Mouse (Mus musculus): ENCODE data around the gene Tle2. TPM values are rescaled to one million over a fixed set of nuclear protein-coding genes. Genes with fewer than 3 reads are reported as not detected.

Tle2 gene
- polyA plus RNA-seq, 1 experiment from 2014 or later: 7.2 TPM

DNA sequence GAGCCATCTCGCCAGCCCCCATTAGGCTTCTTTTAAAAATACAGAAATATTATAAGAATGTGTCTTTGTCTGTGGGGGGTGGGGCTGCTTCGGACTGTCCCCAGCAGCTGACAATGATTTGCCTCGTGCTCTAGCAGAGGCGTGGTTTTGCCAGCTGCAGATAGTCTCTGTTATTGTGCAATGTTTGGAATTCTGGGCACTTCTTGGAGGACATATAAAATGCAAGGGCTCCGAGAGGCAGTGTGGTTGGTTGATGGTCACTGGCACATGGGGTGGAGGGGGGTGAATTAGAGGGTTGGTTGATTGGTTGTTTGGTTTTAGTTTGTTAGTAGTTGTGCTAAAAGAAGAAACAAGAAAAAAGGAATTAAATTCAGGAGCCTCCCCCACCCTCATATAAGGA, 45.6 kb downstream of the Tle2 start:
- WGBS: 86% methylated on average over 5 of the region's 5 CpGs
- no peak overlapping the region for H3K9ac ChIP-seq (ENCODE audit: low read depth, low read length)
- no peaks in the 10 kb centered on the region for H3K4me1 ChIP-seq (replicated peaks; ENCODE audit: control insufficient read depth, insufficient read depth, low read length)
- no peak overlapping the region for H3K4me2 ChIP-seq (replicated peaks; ENCODE audit: low read depth, low read length)
- DNase-seq (ENCODE audit: low spot score) (no peak), ATAC-seq (ENCODE audit: low FRiP score) (no peak)
- no peak overlapping the region for H3K4me3 ChIP-seq (ENCODE audit: low read depth, low read length)
- no peak overlapping the region for H3K27ac ChIP-seq (ENCODE audit: low read depth, low read length)
- H3K27me3 ChIP-seq (ENCODE audit: control insufficient read depth, insufficient read depth, low read length): no peaks in the 10 kb centered on the region
- no peaks in the 10 kb centered on the region for H3K9me3 ChIP-seq (ENCODE audit: control insufficient read depth, low read length)
- 0 out of 2 replicates have a peak, but pooled peaks cover 8% of the 10 kb centered on the region for H3K36me3 ChIP-seq (ENCODE audit: control insufficient read depth, insufficient read depth, low read length)

DNA sequence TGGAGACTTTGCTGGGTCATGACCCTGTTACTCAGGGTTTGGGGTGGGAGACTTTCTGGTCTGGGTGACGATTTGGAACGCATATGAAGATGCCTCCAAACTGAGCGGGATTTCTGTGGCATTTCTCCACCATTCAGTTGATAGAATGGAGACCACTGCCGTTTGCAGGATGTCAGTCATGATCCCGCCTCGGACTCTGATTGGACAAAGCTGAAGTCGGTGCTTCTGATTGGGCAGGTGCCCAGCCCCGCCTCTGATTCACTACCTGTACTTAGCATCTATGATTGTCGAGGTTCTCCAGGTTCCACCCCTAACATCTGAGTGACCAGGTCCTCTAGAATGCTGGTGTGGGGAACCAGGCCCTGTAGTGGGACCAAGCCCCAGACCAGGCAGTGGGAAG, 46.4 kb downstream of the Tle2 start:
- Histone ChIP-seq H3K36me3 (ENCODE audit: control insufficient read depth, insufficient read depth, low read length) (0 out of 2 replicates have a peak, but pooled peaks cover 8% of the 10 kb centered on the region), H3K27ac (ENCODE audit: low read depth, low read length) (no peak overlapping the region), H3K4me2 (replicated peaks; ENCODE audit: low read depth, low read length) (no peak overlapping the region), H3K9ac (ENCODE audit: low read depth, low read length) (no peak overlapping the region), H3K9me3 (ENCODE audit: control insufficient read depth, low read length) (no peaks in the 10 kb centered on the region), H3K27me3 (ENCODE audit: control insufficient read depth, insufficient read depth, low read length) (no peaks in the 10 kb centered on the region), H3K4me3 (ENCODE audit: low read depth, low read length) (no peak overlapping the region), H3K4me1 (replicated peaks; ENCODE audit: control insufficient read depth, insufficient read depth, low read length) (no peaks in the 10 kb centered on the region)
- no peak for DNase-seq (ENCODE audit: low spot score)
- 58% methylated on average over 9 of the region's 9 CpGs for WGBS
- ATAC-seq (ENCODE audit: low FRiP score): no peak

GRCm38 (mm10) chr10:81623441-81623840, 49.1 kb downstream of the Tle2 start:
- 57% methylated on average over 8 of the region's 8 CpGs for WGBS
- Histone ChIP-seq H3K4me2 (replicated peaks; ENCODE audit: low read depth, low read length) (no peak overlapping the region), H3K4me3 (ENCODE audit: low read depth, low read length) (no peak overlapping the region), H3K9me3 (ENCODE audit: control insufficient read depth, low read length) (no peaks in the 10 kb centered on the region), H3K27me3 (ENCODE audit: control insufficient read depth, insufficient read depth, low read length) (no peaks in the 10 kb centered on the region), H3K36me3 (ENCODE audit: control insufficient read depth, insufficient read depth, low read length) (0 out of 2 replicates have a peak, but pooled peaks cover 8% of the 10 kb centered on the region), H3K27ac (ENCODE audit: low read depth, low read length) (no peak overlapping the region), H3K4me1 (replicated peaks; ENCODE audit: control insufficient read depth, insufficient read depth, low read length) (peaks cover 3% of the 10 kb centered on the region; the same call in 1 of the 2 replicates), H3K9ac (ENCODE audit: low read depth, low read length) (no peak overlapping the region)
- ATAC-seq (ENCODE audit: low FRiP score): no peak
- no peak for DNase-seq (ENCODE audit: low spot score)

- Histone ChIP-seq H3K4me3 (ENCODE audit: low read depth, low read length) (peak overlapping the region; percentile 64), H3K27ac (ENCODE audit: low read depth, low read length) (no peak overlapping the region; the same call in 1 of the 2 replicates), H3K27me3 (ENCODE audit: control insufficient read depth, insufficient read depth, low read length) (no peaks in the 10 kb centered on the region), H3K9me3 (ENCODE audit: control insufficient read depth, low read length) (no peaks in the 10 kb centered on the region), H3K36me3 (ENCODE audit: control insufficient read depth, insufficient read depth, low read length) (0 out of 2 replicates have a peak, but pooled peaks cover 5% of the 10 kb centered on the region), H3K4me2 (replicated peaks; ENCODE audit: low read depth, low read length) (peak overlapping the region; percentile 61), H3K9ac (ENCODE audit: low read depth, low read length) (peak overlapping the region; percentile 80), H3K4me1 (replicated peaks; ENCODE audit: control insufficient read depth, insufficient read depth, low read length) (peaks cover 3% of the 10 kb centered on the region; the same call in 1 of the 2 replicates)
- ATAC-seq (ENCODE audit: low FRiP score): peak; percentile 16
- no peak for DNase-seq (ENCODE audit: low spot score)
- WGBS: 94% methylated on average over 22 of the region's 22 CpGs
These were observed 52.0 kb downstream of the Tle2 start for GRCm38 (mm10) chr10:81626101-81626993.

GRCm38 (mm10) chr10:81626994-81627835, 52.9 kb downstream of the Tle2 start, which contains the start of gene Sirt6:
Sirt6 (minus strand) TSS chr10:81627797.
- peak; percentile 96 for DNase-seq (ENCODE audit: low spot score)
- ATAC-seq (ENCODE audit: low FRiP score): peak; percentile 89
- peak within 1 kb of the TSS; percentile 64 for H3K4me3 ChIP-seq (ENCODE audit: low read depth, low read length)
- peak within 1 kb of the TSS; percentile 80 for H3K27ac ChIP-seq (ENCODE audit: low read depth, low read length)
- H3K4me2 ChIP-seq (replicated peaks; ENCODE audit: low read depth, low read length): peak within 1 kb of the TSS; percentile 61
- H3K9ac ChIP-seq (ENCODE audit: low read depth, low read length): peak within 1 kb of the TSS; percentile 80
- peaks cover 3% of the 10 kb centered on the region; the same call in 1 of the 2 replicates for H3K4me1 ChIP-seq (replicated peaks; ENCODE audit: control insufficient read depth, insufficient read depth, low read length)
- WGBS: 6% methylated on average over 40 of the region's 40 CpGs
- H3K27me3 ChIP-seq (ENCODE audit: control insufficient read depth, insufficient read depth, low read length): no peaks in the 10 kb centered on the region
- H3K9me3 ChIP-seq (ENCODE audit: control insufficient read depth, low read length): no peaks in the 10 kb centered on the region
- H3K36me3 ChIP-seq (ENCODE audit: control insufficient read depth, insufficient read depth, low read length): 0 out of 2 replicates have a peak, but pooled peaks cover 5% of the 10 kb centered on the region

GRCm38 (mm10) chr10:81627836-81628220, 53.5 kb downstream of the Tle2 start:
- WGBS: 67% methylated on average over 7 of the region's 7 CpGs
- DNase-seq (ENCODE audit: low spot score) (no peak), ATAC-seq (ENCODE audit: low FRiP score) (peak; percentile 39)
- Histone ChIP-seq H3K9me3 (ENCODE audit: control insufficient read depth, low read length) (no peaks in the 10 kb centered on the region), H3K27ac (ENCODE audit: low read depth, low read length) (peak overlapping the region; percentile 80), H3K4me1 (replicated peaks; ENCODE audit: control insufficient read depth, insufficient read depth, low read length) (peaks cover 3% of the 10 kb centered on the region; the same call in 1 of the 2 replicates), H3K4me2 (replicated peaks; ENCODE audit: low read depth, low read length) (peak overlapping the region; percentile 61), H3K9ac (ENCODE audit: low read depth, low read length) (peak overlapping the region; percentile 80), H3K27me3 (ENCODE audit: control insufficient read depth, insufficient read depth, low read length) (no peaks in the 10 kb centered on the region), H3K36me3 (ENCODE audit: control insufficient read depth, insufficient read depth, low read length) (0 out of 2 replicates have a peak, but pooled peaks cover 3% of the 10 kb centered on the region), H3K4me3 (ENCODE audit: low read depth, low read length) (peak overlapping the region; percentile 64)

DNA sequence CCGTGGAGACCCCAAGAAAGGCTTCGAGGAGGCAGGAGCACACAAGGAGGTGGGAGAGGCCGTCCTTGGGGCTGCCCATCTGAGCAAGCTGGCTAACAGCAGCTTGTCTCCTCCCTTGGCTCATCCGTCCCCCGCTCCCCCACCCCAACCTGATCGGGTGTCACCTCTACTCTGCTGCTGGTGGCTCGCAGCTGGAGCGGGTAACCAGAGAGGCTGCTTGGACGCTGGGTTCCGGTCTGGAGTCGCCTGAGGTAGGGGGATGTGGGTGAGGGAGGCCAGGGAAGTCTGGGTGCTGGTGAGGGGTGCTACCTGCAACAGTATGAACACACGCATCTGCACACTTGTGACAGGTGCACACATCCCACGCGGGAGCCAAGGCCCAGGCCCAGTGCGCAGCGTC, 54.0 kb downstream of the Tle2 start, which contains the start of gene Ankrd24:
TSS of gene Ankrd24 (plus strand) at position 151 of the 400 bp plus-strand sequence.
- Histone ChIP-seq H3K27me3 (ENCODE audit: control insufficient read depth, insufficient read depth, low read length) (no peaks in the 10 kb centered on the region), H3K4me3 (ENCODE audit: low read depth, low read length) (peak within 1 kb of the TSS; percentile 64), H3K9ac (ENCODE audit: low read depth, low read length) (peak within 1 kb of the TSS; percentile 80), H3K9me3 (ENCODE audit: control insufficient read depth, low read length) (no peaks in the 10 kb centered on the region), H3K27ac (ENCODE audit: low read depth, low read length) (peak within 1 kb of the TSS; percentile 80), H3K4me1 (replicated peaks; ENCODE audit: control insufficient read depth, insufficient read depth, low read length) (peaks cover 3% of the 10 kb centered on the region; the same call in 1 of the 2 replicates), H3K4me2 (replicated peaks; ENCODE audit: low read depth, low read length) (peak within 1 kb of the TSS; percentile 61), H3K36me3 (ENCODE audit: control insufficient read depth, insufficient read depth, low read length) (0 out of 2 replicates have a peak, but pooled peaks cover 1% of the 10 kb centered on the region)
- ATAC-seq (ENCODE audit: low FRiP score) (no peak), DNase-seq (ENCODE audit: low spot score) (no peak)
- 78% methylated on average over 16 of the region's 16 CpGs for WGBS
